Mouse (Mus musculus): Measurements from ENCODE around the gene Gm7073. TPM values are rescaled to one million over a fixed set of nuclear protein-coding genes. Genes with fewer than 3 reads are reported as not detected.
A peak's percentile ranks its signal among the peaks of the same experiment; 100 is the strongest.

Gene Gm7073
- polyA plus RNA-seq, 1 experiment = 9.6 TPM

- H3K27me3 ChIP-seq (ENCODE audit: control insufficient read depth, insufficient read depth, low read length) = no peaks in the 10 kb centered on the region
- H3K27ac ChIP-seq (ENCODE audit: control insufficient read depth, insufficient read depth, low read depth, low read length) = no peak overlapping the region
- H3K4me1 ChIP-seq (ENCODE audit: control insufficient read depth, insufficient read depth, low read length) = no peaks in the 10 kb centered on the region
- no peak for TF ChIP-seq POLR2A (IDR thresholded peaks at IDR 0.05; ENCODE audit: control insufficient read depth, low read depth, low read length)
- TF ChIP-seq CTCF (IDR thresholded peaks at IDR 0.05; ENCODE audit: control insufficient read depth, insufficient read depth, insufficient replicate concordance, low read depth, low read length) = no peak
- H3K36me3 ChIP-seq (ENCODE audit: control insufficient read depth, insufficient read depth, low read length) = no peaks in the 10 kb centered on the region
- H3K4me3 ChIP-seq (ENCODE audit: control insufficient read depth, low read depth, low read length) = no peak overlapping the region
Measured at GRCm38 (mm10) chrX:60405681-60406080, 133.4 kb downstream of the Gm7073 start.

GRCm38 (mm10) chrX:60404668-60405044 lies 134.4 kb downstream of the Gm7073 start:
- no peaks in the 10 kb centered on the region for H3K27me3 ChIP-seq (ENCODE audit: control insufficient read depth, insufficient read depth, low read length)
- H3K36me3 ChIP-seq (ENCODE audit: control insufficient read depth, insufficient read depth, low read length) = no peaks in the 10 kb centered on the region
- TF ChIP-seq CTCF (IDR thresholded peaks at IDR 0.05; ENCODE audit: control insufficient read depth, insufficient read depth, insufficient replicate concordance, low read depth, low read length) (peak; percentile 11; the same call in 1 of the 2 replicates), POLR2A (IDR thresholded peaks at IDR 0.05; ENCODE audit: control insufficient read depth, low read depth, low read length) (0 out of 2 replicates have a peak, but pooled peaks have one; percentile 33)
- H3K27ac ChIP-seq (ENCODE audit: control insufficient read depth, insufficient read depth, low read depth, low read length) = peak overlapping the region; percentile 98
- peak overlapping the region; percentile 93 for H3K4me3 ChIP-seq (ENCODE audit: control insufficient read depth, low read depth, low read length)
- no peaks in the 10 kb centered on the region for H3K4me1 ChIP-seq (ENCODE audit: control insufficient read depth, insufficient read depth, low read length)

GRCm38 (mm10) chrX:60403764-60404667 lies 135.0 kb downstream of the Gm7073 start:
- no peaks in the 10 kb centered on the region for H3K36me3 ChIP-seq (ENCODE audit: control insufficient read depth, insufficient read depth, low read length)

GRCm38 (mm10) chrX:60403062-60403763 lies 135.8 kb downstream of the Gm7073 start:
- no peak for TF ChIP-seq CTCF (IDR thresholded peaks at IDR 0.05; ENCODE audit: control insufficient read depth, insufficient read depth, insufficient replicate concordance, low read depth, low read length)
- no peak for TF ChIP-seq POLR2A (IDR thresholded peaks at IDR 0.05; ENCODE audit: control insufficient read depth, low read depth, low read length)
- H3K4me1 ChIP-seq (ENCODE audit: control insufficient read depth, insufficient read depth, low read length) = no peaks in the 10 kb centered on the region
- H3K4me3 ChIP-seq (ENCODE audit: control insufficient read depth, low read depth, low read length) = peak overlapping the region; percentile 94
- peak overlapping the region; percentile 96 for H3K27ac ChIP-seq (ENCODE audit: control insufficient read depth, insufficient read depth, low read depth, low read length)
- no peaks in the 10 kb centered on the region for H3K27me3 ChIP-seq (ENCODE audit: control insufficient read depth, insufficient read depth, low read length)
- H3K36me3 ChIP-seq (ENCODE audit: control insufficient read depth, insufficient read depth, low read length) = no peaks in the 10 kb centered on the region

More at GRCm38 (mm10) chrX:60403764-60404667, 135.0 kb downstream of the Gm7073 start:
- H3K4me3 ChIP-seq (ENCODE audit: control insufficient read depth, low read depth, low read length) = peak overlapping the region; percentile 94
- peak; percentile 33 for TF ChIP-seq POLR2A (IDR thresholded peaks at IDR 0.05; ENCODE audit: control insufficient read depth, low read depth, low read length)
- no peak for TF ChIP-seq CTCF (IDR thresholded peaks at IDR 0.05; ENCODE audit: control insufficient read depth, insufficient read depth, insufficient replicate concordance, low read depth, low read length)
- H3K27me3 ChIP-seq (ENCODE audit: control insufficient read depth, insufficient read depth, low read length) = no peaks in the 10 kb centered on the region
- peak overlapping the region; percentile 98 for H3K27ac ChIP-seq (ENCODE audit: control insufficient read depth, insufficient read depth, low read depth, low read length)
- H3K4me1 ChIP-seq (ENCODE audit: control insufficient read depth, insufficient read depth, low read length) = no peaks in the 10 kb centered on the region

GRCm38 (mm10) chrX:60394292-60394691 lies 144.8 kb downstream of the Gm7073 start:
- Histone ChIP-seq H3K27ac (ENCODE audit: control insufficient read depth, insufficient read depth, low read depth, low read length) (no peak overlapping the region), H3K4me1 (ENCODE audit: control insufficient read depth, insufficient read depth, low read length) (no peaks in the 10 kb centered on the region), H3K4me3 (ENCODE audit: control insufficient read depth, low read depth, low read length) (no peak overlapping the region), H3K27me3 (ENCODE audit: control insufficient read depth, insufficient read depth, low read length) (no peaks in the 10 kb centered on the region), H3K36me3 (ENCODE audit: control insufficient read depth, insufficient read depth, low read length) (no peaks in the 10 kb centered on the region)
- TF ChIP-seq CTCF (IDR thresholded peaks at IDR 0.05; ENCODE audit: control insufficient read depth, insufficient read depth, insufficient replicate concordance, low read depth, low read length) (no peak), POLR2A (IDR thresholded peaks at IDR 0.05; ENCODE audit: control insufficient read depth, low read depth, low read length) (no peak)

- Histone ChIP-seq H3K27ac (ENCODE audit: control insufficient read depth, insufficient read depth, low read depth, low read length) (no peak overlapping the region), H3K4me1 (ENCODE audit: control insufficient read depth, insufficient read depth, low read length) (no peaks in the 10 kb centered on the region), H3K36me3 (ENCODE audit: control insufficient read depth, insufficient read depth, low read length) (no peaks in the 10 kb centered on the region), H3K27me3 (ENCODE audit: control insufficient read depth, insufficient read depth, low read length) (no peaks in the 10 kb centered on the region), H3K4me3 (ENCODE audit: control insufficient read depth, low read depth, low read length) (no peak overlapping the region)
- TF ChIP-seq POLR2A (IDR thresholded peaks at IDR 0.05; ENCODE audit: control insufficient read depth, low read depth, low read length) (no peak), CTCF (IDR thresholded peaks at IDR 0.05; ENCODE audit: control insufficient read depth, insufficient read depth, insufficient replicate concordance, low read depth, low read length) (no peak)
Measured at GRCm38 (mm10) chrX:60386852-60387251, 152.2 kb downstream of the Gm7073 start.

Other genes starting within 250 kb of the Gm7073 start
- 2.8 and 3.4 TPM in 2 replicates for gene Atp11c, start 53.4 kb upstream of the Gm7073 start, polyA plus RNA-seq (2012; rRNA removed)